Mouse (Mus musculus) skeletal muscle tissue, adult 2 months (tissue): ENCODE data around the gene Cd27.
"Not testable (repeated sequence)": the region's sequence is repeated elsewhere in the genome, so short reads cannot be mapped to it uniquely, and the experiment has no call there.

Experiments used
- DNase-seq: peaks from one replicate; pipeline ENCODE4 v3.0.0-alpha.2; 2012; ENCODE audit warnings: low read depth, low spot score

Cd27 gene

DNA sequence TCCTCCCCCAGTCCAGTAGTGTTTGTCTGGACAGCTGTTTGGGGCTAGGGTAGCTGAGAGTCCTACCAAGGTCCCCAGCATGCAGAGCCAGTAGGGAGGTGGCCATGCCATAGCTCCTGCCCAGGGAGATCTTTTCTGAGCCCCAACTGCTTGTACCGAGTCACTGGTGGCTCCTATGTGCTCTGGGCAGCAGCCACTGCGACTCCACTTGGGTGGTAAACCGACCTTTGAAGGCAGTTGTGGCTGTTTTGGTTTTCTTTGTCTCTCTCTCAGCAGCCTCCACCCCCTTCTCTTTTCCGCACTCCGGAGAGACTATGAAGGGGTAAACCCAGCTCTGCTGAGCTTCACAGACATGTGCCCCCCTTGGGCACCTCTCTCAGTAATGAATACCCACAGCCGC is at the start of gene Cd27:
Cd27 (minus strand) TSS at position 229 of the 400 bp plus-strand sequence.
- no peak for DNase-seq

DNA sequence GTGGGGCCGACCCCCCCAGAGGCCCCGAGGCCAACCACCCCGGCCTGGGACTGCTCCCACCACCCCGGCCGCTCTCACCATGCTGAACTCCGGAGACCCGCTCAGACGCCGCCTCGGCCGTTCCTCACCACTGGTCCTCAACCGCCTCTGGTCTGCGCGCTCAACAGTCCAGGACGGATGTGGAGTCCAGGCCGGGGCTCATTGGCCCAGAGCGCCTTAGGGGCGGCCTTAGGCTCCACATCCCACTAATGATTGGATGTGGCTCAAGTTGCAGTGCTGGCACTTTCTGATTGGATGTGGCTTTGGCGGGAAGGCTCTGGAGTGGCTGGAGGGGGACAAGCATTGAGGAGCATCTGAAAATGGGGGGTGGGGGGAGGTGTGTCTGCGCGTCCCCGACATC is 49.1 kb upstream of the Cd27 start, which contains the start of gene Tuba3a:
Tuba3a (minus strand) TSS at position 153 of the 400 bp plus-strand sequence.
- no peak for DNase-seq

DNA sequence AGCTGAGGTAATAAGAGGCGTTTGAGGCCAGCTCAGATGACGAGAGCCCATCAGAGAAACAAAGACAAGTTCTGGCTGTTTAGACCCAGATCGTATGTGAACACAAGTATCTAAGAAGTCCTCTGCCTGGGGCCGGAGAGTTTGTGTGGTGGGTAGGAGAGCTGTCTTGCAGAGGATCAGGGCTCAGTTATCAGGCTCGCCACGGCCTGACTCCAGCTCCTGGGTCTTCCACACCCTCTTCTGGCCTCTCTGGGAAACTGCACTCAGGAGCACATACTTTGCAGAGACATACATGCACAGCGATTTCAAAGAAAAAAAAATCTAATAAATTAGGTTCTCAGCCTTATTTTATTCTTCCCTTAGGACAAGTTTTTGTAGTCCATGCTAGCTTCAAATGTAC is 47.9 kb upstream of the Cd27 start:
- no peak for DNase-seq

DNA sequence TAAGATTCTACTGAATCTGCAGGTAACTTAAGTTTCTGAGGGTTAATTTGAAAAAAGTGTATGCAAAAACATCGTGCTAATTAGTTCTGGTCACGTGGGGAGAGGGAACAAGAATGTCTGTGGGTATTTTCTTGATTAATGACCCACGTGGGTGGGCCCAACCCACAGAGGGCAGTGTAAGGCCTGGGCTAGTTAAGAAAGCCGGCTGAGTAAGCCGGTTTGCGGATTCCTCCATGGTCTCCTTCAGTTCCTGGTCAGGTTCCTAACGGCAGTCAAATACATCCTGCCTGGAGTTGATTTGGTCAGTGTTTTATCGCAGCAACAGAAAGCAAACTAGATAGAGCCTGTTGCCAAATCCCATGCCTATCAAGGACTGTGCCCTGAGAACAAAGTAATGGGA is 47.4 kb upstream of the Cd27 start:
- DNase-seq: no peak

DNA sequence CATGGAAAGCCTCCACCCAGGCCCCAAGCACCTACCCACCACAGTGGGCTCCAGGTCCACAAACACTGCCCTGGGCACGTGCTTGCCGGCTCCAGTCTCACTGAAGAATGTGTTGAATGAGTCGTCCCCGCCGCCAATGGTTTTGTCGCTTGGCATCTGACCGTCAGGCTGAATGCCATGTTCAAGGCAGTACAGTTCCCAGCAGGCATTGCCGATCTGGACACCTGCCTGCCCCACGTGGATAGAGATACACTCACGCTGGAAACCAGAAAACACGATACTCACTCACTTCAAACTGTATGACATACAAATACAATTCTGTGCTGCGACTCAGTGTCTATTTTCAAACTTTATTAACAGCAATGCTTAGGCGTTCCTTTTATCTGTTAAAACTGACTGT is 45.9 kb upstream of the Cd27 start:
- not testable (repeated sequence) for DNase-seq

DNA sequence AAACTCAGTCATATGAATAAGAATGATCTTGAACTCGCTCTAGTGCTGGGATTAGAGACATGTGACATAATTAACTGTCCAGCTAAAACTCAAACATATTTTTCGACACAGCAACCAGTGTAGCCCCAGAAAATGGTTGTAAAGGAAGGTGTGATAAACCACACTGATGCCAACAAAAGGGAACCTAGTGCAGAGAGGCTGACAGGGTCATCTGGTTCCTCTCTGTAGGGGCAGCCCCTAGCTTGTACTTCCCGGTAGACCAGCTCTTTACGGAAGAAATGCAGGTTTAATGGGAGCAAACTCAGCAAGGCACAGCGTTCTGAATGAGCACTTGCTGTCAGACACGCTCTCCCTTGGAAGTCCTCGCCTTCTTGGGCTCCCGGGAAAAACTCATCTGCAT is 42.9 kb upstream of the Cd27 start:
- no peak for DNase-seq

DNA sequence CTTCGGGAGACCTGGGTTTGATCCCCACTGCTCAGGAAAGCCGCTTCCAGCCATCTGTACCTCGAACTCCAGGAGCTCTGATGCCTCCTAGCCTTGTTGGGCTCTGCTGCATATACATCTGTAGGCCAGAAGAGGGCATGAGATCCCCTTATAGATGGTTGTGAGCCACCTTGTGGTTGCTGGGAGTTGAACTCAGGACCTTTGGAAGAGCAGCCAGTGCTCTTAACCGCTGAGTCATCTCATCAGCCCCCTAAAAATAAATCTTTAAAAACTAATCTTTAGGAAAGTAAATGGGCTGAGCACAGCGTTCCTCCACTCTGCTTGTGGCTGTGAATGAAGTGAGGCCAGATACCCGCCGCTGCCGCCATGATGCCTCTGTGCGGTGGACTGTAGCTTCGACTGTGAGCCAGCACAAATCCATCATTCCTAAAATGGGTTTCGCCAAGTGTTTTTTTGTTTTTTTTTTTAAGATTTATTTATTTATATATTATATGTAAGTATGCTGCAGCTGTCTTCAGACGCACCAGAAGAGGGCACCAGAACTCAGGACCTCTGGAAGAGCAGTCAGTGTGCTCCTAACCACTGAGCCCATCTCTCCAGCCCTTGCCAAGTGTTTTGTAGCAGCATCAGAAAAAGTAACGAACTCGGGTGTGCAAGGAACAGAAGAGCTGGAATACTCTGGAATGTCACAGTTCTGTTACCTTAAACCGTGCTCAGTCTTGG is 38.2 kb upstream of the Cd27 start:
- peak; percentile 35 for DNase-seq

DNA sequence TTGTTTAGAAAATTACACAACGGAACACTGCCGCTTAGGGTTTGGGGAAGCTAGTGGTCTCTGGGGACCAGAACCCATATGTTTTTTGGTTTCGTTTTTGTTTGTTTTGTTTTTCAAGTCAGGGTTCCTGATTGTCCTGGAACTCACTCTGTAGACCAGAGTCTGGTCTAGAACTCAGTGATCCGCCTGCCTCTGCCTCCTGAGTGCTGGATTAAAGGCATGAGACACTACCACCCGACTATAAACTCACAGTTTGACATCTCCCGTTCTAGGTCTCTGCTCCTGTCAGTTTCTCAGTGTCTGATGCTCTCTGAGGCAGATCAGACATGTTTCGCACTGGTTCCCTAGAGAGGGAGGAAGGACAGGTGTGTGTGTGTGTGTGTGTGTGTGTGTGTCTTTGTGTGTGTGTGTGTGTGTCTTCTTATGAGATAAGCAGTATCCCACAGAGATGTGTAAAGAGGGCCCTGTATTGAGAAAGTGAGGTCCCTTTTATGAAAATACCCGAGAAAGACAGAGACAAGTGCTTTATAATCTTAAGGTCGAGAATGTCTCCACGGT is 35.5 kb upstream of the Cd27 start:
- no peak for DNase-seq

DNA sequence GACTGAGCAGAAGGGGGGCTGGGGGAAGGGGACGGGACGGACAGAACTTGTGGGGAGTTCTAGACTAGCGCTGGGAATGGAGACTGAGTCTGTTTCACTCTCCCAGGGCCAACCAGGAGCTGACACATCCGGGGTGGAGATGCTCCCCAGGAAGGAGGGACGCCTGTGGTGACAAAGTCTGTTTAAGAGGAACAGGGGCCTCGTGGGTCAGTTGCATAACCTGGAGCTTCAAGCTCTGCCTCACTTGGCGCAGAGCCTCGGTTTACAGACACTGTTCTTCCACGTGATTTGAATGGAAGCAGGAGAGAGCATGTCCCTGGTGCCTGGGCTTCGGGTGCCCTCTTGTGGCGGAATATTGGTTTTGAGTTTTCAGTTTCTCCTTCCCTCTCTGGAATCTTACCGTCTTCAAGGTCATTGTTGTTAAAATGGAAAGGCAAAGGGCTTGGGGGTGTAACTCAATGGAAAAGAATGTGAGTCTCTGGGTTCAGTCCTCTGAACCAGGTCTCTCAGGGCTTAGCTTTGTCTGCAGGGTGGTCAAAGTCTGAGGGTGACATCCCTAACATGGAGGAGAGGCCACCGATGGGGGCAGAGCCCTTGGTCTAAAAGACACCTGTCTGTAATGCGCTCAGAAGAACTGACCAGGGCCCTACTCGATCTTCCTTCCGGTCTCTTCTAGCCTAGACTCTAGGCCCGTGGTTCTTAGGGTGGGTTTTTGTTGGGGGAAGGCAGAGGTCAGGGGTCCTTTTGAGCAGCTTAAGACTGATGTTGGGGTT is 34.8 kb upstream of the Cd27 start:
- peak; percentile 99 for DNase-seq

DNA sequence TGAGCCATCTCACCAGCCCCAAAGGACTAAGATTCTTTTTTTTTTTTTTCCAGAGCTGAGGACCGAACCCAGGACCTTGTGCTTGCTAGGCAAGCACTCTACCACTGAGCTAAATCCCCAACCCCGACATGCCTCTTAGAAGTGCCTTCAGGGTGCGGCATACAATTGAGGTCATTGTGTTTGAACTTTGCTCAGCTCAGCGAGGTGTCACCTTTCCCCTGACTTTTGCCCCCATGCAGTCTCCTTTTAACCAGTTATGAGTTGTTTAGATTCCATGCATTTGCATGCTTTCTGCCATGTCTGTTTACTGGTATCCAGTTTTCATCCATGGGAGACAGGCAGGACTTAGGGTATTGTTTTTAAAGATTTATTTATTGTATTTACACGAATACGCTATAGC is 32.0 kb upstream of the Cd27 start:
- DNase-seq: no peak

DNA sequence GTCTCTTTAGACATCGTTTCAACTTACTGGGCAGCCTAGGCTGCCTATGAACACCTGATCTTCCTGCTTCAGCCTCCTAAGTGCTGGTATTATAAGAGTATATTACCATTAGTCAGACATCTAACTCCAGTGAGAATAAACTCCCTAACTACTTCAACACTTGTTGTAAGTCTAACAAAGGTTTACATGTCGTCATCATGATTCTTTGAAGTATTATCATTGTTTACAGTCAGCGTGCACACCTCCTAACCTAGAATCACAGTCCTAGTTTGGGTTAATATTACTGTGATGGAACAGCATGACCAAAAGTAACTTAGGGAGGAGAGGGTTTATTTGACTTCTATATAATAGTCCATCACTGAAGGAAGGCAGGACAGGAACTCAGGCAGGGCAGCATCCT is 30.7 kb upstream of the Cd27 start:
- no peak for DNase-seq

DNA sequence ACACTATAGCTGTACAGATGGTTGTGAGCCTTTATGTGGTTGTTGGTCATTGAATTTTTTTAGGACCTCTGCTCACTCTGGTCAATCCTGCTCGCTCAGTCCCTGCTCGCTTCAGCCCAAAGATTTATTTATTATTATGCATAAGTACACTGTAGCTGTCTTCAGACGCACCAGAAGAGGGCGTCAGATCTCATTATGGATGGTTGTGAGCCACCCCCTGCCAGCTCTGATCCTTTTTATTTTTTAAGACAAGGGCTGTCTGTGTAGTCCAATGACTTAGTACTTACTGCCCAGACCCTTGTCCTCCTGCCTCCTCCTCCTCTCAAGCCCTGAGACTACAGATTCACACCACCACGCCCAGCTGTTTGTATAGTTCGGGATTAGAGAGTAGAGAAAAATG is 29.8 kb upstream of the Cd27 start:
- DNase-seq: not testable (repeated sequence)

DNA sequence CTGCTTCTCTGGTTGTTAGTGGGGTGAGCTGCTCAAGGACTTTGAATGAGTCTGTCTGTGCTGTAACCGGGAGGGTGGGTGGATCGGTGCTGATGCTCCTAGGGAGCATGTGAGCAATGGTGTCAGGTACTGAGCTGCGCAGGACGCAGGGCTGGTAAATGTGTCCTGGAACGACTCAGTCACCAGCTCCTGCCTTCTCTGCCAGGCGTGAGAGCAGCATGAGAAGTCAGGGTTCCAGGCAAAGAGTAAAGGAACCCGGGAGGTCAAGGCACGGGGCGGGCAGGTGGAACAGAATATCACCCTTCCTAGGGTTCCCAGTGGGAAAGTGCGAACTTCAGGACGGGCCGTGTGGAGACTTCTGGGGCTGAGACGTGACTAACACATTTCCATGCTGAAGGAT is 29.3 kb upstream of the Cd27 start:
- DNase-seq: no peak

DNA sequence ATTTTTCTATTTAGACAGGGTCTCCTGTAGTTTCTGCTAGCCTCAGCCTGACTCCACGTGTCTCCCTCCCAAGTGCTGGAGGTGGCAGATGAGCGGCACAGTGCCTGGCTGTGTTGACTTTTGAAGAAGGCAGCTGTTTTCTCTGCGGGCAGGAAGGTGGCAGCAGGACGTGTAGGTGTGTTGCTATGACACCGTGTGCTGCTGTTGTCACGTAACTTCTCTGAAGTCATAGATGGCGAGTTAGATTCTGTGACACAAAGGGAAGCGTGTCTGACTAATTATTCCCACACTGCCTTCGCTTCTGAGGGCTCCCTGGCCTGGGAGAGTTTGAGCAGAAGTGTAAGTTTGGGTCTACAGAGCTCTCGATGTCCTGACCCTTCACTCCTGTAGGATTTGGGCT is 28.4 kb upstream of the Cd27 start:
- DNase-seq: no peak

DNA sequence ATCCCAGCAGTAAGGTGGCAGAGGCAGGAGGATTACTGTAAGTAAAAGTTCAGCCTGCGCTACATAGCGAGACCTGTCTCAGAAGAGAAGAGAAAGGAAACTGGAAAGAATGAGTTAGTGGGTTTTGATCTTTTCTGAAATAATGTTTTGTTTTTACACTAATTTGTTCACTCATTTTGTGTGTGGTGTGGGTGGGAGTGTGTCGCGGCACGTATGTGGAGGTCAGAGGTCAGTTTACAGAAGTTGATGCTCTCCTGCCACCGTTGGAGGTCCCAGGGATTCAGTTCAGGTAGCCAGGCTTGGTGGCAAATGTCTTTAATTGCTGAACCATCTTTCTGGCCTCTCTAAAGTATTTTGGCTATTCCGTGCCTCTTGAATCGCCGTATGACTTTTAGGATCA is 27.4 kb upstream of the Cd27 start:
- DNase-seq: no peak

DNA sequence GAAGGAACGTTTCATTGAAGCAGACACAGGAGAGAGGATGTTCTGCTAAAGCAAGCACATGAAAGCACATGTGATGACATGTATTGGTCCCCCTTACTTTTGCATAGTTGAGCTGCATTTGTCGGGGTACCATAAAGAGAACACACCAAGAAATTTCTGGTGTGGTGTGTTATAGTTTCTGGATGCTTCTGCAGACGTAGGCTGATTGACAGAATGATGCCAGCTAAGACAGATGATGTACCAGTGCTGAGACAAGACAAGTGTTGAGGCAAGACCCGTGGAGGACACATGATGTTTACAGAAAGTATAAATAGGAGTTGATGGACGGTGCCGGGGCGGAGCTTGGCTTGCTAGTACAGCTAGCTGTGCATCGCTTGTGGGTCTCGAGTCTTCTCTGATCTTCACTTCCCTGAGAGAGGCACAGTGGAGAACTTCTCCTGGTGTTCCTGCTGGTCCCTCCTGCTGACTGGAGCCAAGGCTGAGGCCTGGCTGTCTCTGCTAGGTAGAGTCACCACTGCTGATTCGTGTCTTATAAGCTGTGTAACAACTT is 23.3 kb upstream of the Cd27 start:
- DNase-seq: no peak

DNA sequence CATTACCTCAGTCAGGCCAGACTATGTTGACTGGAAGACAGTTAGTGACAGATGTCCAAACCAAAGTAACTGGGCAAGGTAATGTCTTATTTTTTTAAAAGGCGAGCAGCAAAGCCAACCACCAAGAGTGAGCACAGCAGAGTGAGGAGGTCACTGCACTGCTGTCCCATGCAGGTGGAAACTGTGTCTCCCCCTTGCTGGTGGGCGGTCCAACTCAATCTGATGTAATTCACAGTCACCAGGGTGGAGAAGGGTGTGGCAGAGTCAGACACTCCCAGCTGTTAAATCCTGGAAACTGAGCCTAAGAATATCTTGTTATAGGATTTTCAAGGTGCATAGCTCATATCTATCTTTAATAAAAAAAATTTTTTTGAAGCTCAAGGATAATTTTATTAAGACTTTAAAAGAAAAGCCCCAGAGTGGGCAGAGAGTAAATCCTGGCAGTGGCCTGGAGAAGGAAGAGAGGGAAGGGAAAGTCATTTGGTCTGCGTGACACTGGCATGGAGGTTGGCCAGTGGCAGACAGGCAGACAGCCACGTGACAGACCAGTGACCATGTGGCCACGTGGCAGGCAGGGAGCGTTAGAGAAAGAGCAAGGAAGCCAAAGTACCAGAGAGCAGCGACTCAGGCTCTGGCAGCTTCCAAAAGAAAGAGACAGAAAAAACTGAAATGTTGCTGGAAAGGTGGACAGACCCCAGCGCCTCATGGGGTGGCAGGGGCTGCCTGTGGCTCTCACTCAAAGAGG is 19.6 kb upstream of the Cd27 start:
- DNase-seq: peak; percentile 28

DNA sequence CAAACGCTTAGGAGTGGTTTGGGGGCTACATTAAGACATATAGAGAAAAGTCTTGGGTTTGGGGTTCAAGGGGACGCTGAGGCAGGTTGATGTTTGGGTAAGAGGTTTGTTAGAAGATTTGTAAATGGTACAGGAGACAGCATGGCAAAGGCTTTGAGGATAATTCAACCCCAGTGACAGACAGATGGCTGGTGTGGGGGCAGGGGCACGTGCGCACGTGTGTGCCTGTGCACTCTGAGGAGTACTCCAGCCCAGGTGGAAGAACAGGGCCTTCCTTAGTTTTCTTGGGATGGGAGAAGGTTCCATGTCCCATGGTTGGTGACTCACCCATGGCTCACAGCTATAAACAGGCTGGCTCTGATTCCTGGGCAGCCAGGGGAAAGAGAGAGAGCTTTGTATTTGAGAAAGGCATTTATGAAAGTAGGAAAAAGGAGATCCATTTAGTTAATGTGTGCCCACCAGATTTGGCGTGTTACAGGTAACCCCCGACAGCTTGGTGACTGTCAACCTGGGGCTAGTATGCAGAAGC is 18.8 kb upstream of the Cd27 start:
- DNase-seq: no peak

DNA sequence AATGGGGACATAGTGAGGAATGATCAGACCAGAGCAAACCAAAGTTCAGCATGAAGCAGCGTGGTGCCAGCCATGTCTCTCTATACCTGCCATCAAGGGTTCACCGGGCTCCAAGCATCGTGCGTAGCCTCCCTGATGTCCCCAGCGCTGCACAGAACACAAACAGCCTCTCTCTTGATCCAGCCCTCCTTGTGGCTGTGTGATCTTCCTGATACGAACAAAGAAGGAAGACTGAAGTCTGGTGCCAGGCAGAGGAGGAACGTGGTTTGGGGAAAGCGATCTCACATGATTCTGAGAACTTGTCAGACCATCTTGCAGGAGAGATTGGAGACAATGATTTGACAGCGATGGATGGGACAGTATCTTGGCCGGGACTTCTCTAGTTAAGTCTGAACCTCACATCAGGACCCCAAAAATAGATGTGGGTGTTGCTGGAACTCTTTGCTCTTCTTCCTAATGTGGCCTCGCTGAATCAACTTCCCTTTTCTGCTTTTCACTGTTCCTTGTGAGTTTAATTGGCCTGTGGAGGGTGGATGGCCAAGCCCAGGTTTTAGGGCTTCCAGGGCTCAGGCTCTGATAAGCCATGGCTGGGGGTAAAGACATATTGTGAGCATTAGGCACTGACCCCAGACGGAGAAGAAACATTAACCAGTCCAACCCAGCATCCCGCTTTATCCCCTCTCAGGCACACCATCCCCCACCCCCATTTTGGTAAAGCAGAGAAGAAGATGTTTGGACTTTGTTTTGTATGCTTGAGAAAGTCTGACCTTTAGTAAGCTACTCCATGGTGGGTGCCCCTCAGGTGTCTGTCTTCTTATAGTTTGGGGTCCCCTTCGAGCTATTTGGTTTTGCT is 17.3 kb upstream of the Cd27 start:
- peak; percentile 21 for DNase-seq

DNA sequence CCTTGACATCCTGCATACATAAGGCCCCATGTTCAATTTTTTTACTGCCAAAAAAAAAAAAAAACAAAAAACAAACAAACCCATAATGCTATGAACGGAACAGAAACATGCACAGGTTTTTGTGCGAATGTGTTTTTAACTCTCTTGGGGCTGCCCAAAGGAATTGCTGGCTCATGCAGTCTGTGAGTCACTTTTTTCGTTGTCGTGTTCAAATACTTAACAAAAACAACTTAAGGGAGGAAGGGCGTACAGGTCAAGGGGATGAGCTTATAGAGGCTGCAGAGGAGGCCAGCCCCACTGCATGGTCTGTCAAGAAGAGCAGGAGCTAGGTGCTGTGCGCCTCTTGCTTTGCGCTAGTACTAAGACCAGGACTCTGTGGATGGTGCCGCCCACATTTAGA is 15.9 kb upstream of the Cd27 start:
- no peak for DNase-seq

DNA sequence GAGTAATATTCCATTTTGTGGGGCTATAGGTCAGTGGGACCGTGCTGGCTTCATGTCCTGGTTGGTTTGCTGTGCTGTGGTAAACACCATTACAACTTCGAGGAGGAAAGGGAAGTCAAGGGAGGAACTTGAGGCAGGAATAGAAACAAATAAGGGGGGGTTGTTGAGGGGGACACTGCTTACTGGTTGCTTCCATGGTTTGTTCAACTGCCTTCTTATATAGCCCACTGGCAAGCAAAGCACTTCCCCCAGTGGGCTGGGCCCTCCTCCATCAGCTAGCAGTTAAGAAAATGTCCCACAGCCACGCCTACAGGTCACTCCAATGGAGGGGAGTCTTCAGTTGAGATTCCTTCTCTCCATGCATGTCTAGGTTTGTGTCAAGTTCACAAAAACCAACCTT is 15.5 kb upstream of the Cd27 start:
- peak; percentile 30 for DNase-seq
